Mouse (Mus musculus): ENCODE results near the gene Dop1b. TPM values are rescaled to one million over a fixed set of nuclear protein-coding genes. Genes with fewer than 3 reads are reported as not detected.

Dop1b gene
- polyA plus RNA-seq, 1 experiment from 2014 or later: 43.8 TPM

DNA sequence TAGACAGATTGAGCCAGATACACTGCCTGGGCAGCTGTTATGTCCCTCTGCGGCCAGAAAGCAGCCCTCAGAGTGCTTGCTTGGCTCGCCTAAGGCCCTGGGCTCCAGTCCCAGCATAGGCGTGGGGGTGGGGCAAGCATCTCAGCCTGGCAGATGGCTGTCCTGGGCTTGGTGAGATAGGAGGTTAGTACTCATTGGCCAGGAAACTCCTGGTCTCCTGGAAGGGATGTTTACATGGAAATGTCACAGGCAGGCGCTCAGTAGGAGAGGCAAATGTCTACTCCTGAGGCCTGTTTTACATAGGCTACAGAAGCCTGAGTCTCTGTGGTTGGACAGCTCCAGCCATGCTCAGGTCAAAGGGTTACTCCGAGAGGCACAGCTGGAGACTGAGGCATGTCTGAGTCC lies 5.6 kb downstream of the Dop1b start:
- WGBS: 28% methylated on average over 5 of the region's 5 CpGs
- Histone ChIP-seq H3K27ac (no peak overlapping the region), H3K9me3 (no peaks in the 10 kb centered on the region), H3K36me3 (replicated peaks) (no peaks in the 10 kb centered on the region), H3K4me3 (no peak overlapping the region), H3K27me3 (replicated peaks) (no peaks in the 10 kb centered on the region), H3K4me1 (peaks cover 19% of the 10 kb centered on the region), H3K4me2 (no peak overlapping the region), H3K9ac (no peak overlapping the region)
- 0 out of 2 replicates have a peak, but pooled peaks have one; percentile 29 for ATAC-seq (replicated peaks)

DNA sequence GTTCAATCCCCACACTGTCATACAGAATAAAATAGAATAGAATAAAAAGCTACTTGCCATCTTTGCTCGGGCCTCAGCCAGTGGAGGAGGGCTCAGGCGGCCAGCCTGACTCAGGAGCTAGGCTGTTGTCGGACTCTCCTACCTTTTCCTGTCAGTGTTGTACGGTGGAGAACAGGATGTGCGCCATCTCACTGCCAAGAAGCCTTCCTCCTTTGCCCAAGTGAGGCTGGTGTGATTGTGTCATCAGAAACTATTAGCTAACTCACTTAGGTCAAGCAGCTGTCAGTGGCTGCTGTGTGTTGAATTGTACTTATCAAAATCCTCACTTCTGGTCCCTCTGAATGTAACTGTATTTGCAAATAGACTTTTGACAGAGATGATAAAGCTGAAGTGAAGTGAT lies 10.1 kb downstream of the Dop1b start:
- Histone ChIP-seq H3K4me1 (peaks cover 8% of the 10 kb centered on the region), H3K36me3 (replicated peaks) (no peaks in the 10 kb centered on the region), H3K9ac (no peak overlapping the region), H3K27me3 (replicated peaks) (no peaks in the 10 kb centered on the region), H3K9me3 (no peaks in the 10 kb centered on the region), H3K4me2 (no peak overlapping the region), H3K27ac (no peak overlapping the region), H3K4me3 (no peak overlapping the region)
- ATAC-seq (replicated peaks): no peak
- 82% methylated on average over 5 of the region's 5 CpGs for WGBS

DNA sequence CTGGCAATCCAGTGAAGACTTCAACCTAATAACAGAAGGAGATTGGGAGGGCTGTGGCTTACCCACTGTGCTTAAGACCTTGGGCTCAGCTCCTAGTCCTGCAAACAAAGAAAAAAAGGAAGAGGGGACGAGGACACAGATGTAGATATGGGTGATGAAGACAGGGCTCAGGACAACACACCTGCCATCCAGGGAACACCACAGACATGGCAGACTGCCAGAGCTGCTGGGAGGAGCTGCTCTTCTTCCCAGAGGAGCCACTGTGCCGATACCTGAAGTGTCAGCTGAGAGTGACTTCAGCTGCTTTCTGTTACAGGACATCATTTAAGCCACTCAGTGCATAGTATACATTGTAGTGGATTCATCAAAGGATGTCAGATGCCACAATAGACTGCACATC lies 10.8 kb downstream of the Dop1b start:
- Histone ChIP-seq H3K36me3 (replicated peaks) (no peaks in the 10 kb centered on the region), H3K9me3 (no peaks in the 10 kb centered on the region), H3K4me2 (no peak overlapping the region), H3K4me1 (peaks cover 8% of the 10 kb centered on the region; the same call in 1 of the 2 replicates), H3K4me3 (no peak overlapping the region), H3K27ac (no peak overlapping the region), H3K9ac (no peak overlapping the region), H3K27me3 (replicated peaks) (no peaks in the 10 kb centered on the region)
- no peak for ATAC-seq (replicated peaks)
- 52% methylated on average over 2 of the region's 2 CpGs for WGBS

DNA sequence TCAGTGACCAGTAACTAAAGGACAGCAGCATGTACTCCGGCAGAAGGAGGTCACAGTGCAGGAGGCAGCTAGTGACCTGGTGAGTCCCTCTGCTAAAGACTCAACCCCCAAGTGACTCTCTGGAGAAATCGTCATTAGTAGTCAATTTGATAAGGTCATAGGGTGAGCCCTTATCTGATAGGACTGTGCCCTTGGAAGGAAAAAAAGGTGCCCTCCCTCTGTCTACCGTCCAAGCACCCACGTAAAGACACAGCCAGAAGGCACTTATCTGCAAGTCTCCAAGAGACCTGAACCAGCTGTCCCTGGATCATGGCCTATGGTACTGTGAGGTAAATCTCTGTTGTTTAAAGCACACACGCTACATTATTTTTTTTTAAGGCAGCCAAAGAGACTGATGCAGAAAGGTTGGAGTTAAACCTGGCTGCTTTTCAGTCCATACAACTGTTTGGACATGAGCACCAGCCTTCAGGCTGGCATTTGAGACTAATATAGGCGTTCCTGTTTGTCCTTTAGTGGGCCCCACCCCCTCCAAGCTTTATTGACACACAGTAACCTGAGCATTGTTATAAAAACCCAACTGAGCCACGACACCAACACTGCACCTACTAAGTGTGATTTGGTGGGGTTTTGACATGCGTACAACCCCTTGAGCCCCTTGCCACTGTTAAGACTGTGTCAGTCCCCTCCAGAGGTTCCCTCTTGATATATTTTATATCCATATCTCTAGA lies 13.9 kb downstream of the Dop1b start:
- H3K9me3 ChIP-seq: no peaks in the 10 kb centered on the region
- H3K27ac ChIP-seq: no peak overlapping the region
- no peak overlapping the region for H3K4me3 ChIP-seq
- H3K4me1 ChIP-seq: peaks cover 8% of the 10 kb centered on the region; the same call in 1 of the 2 replicates
- no peak overlapping the region for H3K4me2 ChIP-seq
- no peaks in the 10 kb centered on the region for H3K27me3 ChIP-seq (replicated peaks)
- H3K36me3 ChIP-seq (replicated peaks): no peaks in the 10 kb centered on the region
- no peak for ATAC-seq (replicated peaks)
- 80% methylated on average over 8 of the region's 8 CpGs for WGBS
- no peak overlapping the region for H3K9ac ChIP-seq

DNA sequence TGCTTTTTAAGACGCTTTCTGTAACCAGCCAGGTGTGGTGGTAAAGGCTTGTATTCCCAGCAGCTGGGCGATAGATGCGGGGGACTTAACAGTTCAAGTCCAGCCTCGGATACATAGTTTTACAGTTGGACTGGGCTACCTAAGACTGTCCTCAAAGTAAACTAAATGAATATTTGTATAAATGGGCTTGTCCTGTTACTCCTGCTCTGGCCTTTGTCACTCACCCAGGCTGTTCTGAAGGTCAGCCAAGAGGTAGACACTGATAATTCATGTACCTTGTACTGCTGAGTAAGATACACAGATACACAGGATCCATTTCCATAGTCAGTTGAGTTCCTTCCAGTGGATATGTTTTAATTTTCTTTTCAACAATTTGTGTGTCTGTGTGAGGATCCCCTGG lies 14.5 kb downstream of the Dop1b start:
- Histone ChIP-seq H3K4me3 (no peak overlapping the region), H3K4me1 (peaks cover 8% of the 10 kb centered on the region; the same call in 1 of the 2 replicates), H3K9ac (no peak overlapping the region), H3K9me3 (no peaks in the 10 kb centered on the region), H3K27ac (no peak overlapping the region), H3K4me2 (no peak overlapping the region), H3K27me3 (replicated peaks) (no peaks in the 10 kb centered on the region), H3K36me3 (replicated peaks) (no peaks in the 10 kb centered on the region)
- WGBS: 96% methylated on average over 4 of the region's 4 CpGs
- ATAC-seq (replicated peaks): no peak

DNA sequence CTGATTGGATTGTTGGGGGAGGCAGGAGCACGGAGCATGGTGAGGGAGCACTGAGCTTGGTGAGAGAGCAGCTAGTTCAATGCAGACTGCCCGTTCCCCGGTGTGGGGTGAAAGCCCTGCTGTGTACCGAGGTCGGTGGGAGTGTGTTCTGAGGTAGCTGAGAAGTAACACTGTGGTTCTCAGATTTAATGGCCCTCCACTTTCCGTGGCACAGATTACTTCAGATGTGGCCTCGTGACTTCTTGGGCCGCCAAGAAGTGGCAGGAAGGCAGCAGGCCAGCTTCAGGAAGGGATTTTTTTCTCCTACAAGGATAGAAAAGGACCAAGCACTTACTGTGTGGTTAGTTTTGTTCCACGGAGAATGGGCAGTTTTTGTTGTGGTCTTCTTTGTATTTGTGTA lies 17.0 kb downstream of the Dop1b start:
- Histone ChIP-seq H3K36me3 (replicated peaks) (peaks cover 5% of the 10 kb centered on the region; the same call in 1 of the 2 replicates), H3K27me3 (replicated peaks) (no peaks in the 10 kb centered on the region), H3K4me1 (no peaks in the 10 kb centered on the region), H3K9me3 (no peaks in the 10 kb centered on the region), H3K4me3 (no peak overlapping the region), H3K4me2 (no peak overlapping the region), H3K9ac (no peak overlapping the region), H3K27ac (no peak overlapping the region)
- no peak for ATAC-seq (replicated peaks)
- 75% methylated on average over 9 of the region's 9 CpGs for WGBS

DNA sequence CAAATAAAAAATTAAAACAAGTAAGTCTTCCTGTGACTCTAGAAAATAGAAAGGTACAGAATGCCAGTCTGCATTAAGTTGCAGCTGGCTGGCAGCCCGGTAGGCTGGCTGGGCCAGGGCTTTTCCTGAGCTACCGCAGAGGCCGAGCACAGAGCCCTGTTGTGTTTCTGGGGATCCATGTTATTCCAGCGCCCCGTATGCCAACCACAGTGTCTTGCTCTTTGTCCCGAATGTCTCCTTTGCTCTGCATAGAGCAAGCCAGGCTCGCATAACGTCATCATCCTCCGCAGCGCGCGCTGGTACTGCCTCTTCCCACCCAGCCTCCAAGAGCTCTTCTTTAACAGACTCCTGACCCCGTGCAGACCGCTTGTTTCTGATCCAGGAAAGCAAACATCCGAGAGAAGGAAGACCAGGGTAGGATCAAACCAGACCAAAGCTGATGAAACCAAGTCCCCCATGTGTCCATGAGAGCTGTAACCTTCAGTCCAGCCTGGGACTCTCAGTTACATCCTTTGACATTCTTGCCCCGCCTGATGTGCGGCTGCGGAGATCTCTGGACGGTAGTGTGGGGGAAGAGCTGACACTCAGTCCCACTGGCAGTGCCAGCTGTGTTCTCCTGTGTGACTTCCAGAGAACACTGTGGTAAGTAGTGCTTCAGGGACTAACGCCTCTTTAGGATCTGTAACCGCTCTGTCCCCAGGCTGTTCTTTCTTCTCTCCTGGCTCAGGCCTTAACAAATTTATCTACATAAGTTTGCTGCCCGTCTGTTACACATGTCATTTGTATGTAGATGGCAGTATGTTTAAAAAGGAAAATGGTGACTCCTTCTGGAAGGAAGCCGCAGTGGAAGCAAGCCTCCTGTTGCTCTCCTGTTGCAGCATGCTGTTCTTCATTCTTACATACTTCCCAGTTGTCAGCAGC lies 18.4 kb downstream of the Dop1b start:
- no peak overlapping the region for H3K9ac ChIP-seq
- 82% methylated on average over 23 of the region's 23 CpGs for WGBS
- ATAC-seq (replicated peaks): 0 out of 2 replicates have a peak, but pooled peaks have one; percentile 39
- H3K36me3 ChIP-seq (replicated peaks): peaks cover 13% of the 10 kb centered on the region; the same call in 1 of the 2 replicates
- H3K4me2 ChIP-seq: no peak overlapping the region
- no peaks in the 10 kb centered on the region for H3K27me3 ChIP-seq (replicated peaks)
- no peak overlapping the region for H3K4me3 ChIP-seq
- H3K9me3 ChIP-seq: no peaks in the 10 kb centered on the region
- no peaks in the 10 kb centered on the region for H3K4me1 ChIP-seq
- 0 out of 2 replicates have a peak overlapping the region, but pooled peaks have one; percentile 57 for H3K27ac ChIP-seq

DNA sequence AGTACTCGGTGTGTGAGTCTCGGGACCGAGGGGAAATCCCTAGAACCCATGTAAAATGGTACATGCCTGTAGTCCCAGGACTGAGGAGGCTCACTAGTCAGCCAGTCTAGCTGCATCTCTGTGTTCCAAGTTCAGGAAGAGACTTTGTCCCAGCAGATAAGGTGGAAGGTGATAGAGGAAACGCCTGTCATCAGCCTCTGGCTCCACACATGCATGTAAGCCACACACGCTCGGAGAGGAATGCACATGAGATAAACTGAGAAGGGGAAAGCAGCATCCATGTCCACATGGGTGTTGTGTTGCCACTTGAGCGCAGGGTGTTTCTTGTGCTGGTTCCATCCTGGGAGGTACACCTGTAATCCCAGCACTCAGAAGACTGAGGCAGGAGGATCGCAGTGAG lies 19.6 kb downstream of the Dop1b start:
- H3K27me3 ChIP-seq (replicated peaks): no peaks in the 10 kb centered on the region
- 90% methylated on average over 8 of the region's 8 CpGs for WGBS
- peaks cover 19% of the 10 kb centered on the region; the same call in 1 of the 2 replicates for H3K36me3 ChIP-seq (replicated peaks)
- H3K4me2 ChIP-seq: no peak overlapping the region
- H3K9me3 ChIP-seq: no peaks in the 10 kb centered on the region
- no peak overlapping the region for H3K4me3 ChIP-seq
- no peak for ATAC-seq (replicated peaks)
- no peak overlapping the region for H3K9ac ChIP-seq
- no peaks in the 10 kb centered on the region for H3K4me1 ChIP-seq
- H3K27ac ChIP-seq: no peak overlapping the region

DNA sequence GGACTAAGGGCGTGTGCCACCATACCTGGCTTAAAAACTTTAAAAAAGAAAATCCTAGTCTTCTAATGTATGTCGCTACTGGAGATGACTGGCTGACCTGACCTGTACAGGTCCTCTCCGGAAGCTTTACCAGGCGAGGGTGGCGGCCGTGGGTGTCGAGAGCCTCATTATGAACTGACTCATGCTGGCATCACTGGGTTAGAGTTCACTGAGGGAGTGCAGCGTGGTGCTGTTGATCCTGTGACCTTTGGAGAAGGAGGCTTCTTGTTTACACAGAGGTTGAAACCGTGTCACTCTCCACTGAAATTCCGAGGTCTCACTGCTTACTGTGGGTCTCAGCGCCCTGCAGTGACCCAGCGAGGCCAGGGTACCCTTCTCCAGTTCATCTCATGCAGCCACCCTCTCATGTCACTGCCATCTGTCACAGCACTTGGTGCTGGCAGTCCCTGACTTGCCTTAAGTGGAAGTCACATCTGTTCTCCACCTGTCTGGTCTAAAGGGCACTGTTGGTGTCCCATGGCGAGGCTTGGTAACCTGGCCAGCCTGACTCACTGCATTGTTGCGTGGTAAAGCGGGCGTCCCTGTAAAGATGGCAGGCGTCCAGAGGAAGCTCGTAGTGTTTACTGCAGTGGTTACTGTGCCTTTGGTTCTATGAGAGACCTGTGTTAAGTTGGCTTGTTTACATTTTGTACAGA lies 21.3 kb downstream of the Dop1b start:
- Histone ChIP-seq H3K4me2 (no peak overlapping the region), H3K4me1 (no peaks in the 10 kb centered on the region), H3K36me3 (replicated peaks) (peaks cover 19% of the 10 kb centered on the region; the same call in 1 of the 2 replicates), H3K9ac (no peak overlapping the region), H3K27ac (no peak overlapping the region), H3K27me3 (replicated peaks) (no peaks in the 10 kb centered on the region), H3K9me3 (no peaks in the 10 kb centered on the region), H3K4me3 (no peak overlapping the region)
- 84% methylated on average over 18 of the region's 18 CpGs for WGBS
- ATAC-seq (replicated peaks): no peak

DNA sequence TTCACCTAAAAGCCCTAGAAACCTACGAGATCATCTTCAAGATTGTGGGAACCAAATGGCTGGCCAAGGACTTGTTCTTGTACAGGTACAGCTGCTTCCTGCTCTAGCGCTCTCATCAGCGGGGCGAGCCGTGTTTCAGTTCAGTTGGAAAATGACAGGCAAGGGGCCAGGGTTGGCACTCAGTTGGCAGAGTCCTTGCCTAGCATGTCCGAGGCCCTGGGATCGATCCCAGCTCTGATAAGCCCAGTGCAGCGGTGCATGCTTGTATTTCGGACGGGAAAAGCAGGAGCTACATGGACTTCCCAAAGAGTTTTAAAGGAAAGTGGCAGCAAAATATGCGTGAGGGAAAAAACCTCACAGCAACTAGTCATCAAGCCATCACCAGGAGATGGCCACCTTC lies 27.5 kb downstream of the Dop1b start:
- H3K4me2 ChIP-seq: no peak overlapping the region
- H3K27ac ChIP-seq: no peak overlapping the region
- 94% methylated on average over 11 of the region's 11 CpGs for WGBS
- ATAC-seq (replicated peaks): no peak
- H3K4me3 ChIP-seq: no peak overlapping the region
- no peaks in the 10 kb centered on the region for H3K4me1 ChIP-seq
- no peaks in the 10 kb centered on the region for H3K27me3 ChIP-seq (replicated peaks)
- no peak overlapping the region for H3K9ac ChIP-seq
- H3K36me3 ChIP-seq (replicated peaks): peaks cover 35% of the 10 kb centered on the region; the same call in 1 of the 2 replicates
- no peaks in the 10 kb centered on the region for H3K9me3 ChIP-seq

DNA sequence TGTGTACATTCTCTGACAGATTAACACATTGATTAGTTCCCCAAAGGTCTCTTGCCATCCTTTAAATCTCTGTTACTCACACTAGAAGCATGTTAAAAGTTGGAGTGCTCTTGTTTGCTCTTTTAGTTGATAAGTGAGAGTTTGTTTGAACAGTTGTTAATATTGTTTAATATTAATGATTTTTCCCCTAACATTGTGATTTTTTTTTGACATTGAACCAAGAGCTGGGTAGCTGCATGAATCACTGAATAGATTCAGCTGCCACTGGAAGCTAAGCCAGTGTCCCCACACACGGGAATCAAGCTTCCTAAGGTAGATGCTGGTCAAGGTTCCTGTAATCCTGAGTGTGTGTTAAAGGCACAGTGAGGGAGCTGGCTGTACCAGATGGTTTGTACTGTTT lies 31.2 kb downstream of the Dop1b start:
- H3K36me3 ChIP-seq (replicated peaks): peaks cover 31% of the 10 kb centered on the region
- H3K27me3 ChIP-seq (replicated peaks): no peaks in the 10 kb centered on the region
- no peak overlapping the region for H3K4me2 ChIP-seq
- no peak for ATAC-seq (replicated peaks)
- no peaks in the 10 kb centered on the region for H3K4me1 ChIP-seq
- no peaks in the 10 kb centered on the region for H3K9me3 ChIP-seq
- no peak overlapping the region for H3K9ac ChIP-seq
- no peak overlapping the region for H3K27ac ChIP-seq
- 50% methylated on average over 1 of the region's 1 CpGs for WGBS
- H3K4me3 ChIP-seq: no peak overlapping the region

DNA sequence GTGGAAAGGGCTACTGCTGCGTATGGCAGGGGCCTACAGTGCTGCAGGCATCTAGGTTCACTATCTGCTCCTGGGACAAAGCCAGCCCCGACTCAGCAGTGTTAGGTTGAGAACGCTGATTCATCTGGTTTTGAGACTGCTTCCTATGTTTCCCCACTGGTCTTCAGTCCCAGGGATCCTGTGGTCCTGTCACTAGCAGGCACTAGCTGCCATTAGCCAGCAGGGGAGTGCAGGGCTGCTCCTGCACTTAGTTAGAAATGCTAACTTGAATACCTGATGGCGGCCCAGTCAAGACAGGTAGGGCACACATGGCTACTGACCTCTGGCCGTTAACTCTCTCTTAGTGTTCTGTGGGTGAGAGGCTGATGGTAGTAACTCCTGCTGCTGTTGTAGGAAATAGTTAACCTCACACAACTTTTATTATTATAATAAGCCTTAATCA lies 32.4 kb downstream of the Dop1b start:
- no peaks in the 10 kb centered on the region for H3K27me3 ChIP-seq (replicated peaks)
- no peak overlapping the region for H3K9ac ChIP-seq
- 76% methylated on average over 5 of the region's 5 CpGs for WGBS
- no peak overlapping the region for H3K27ac ChIP-seq
- H3K9me3 ChIP-seq: no peaks in the 10 kb centered on the region
- peaks cover 30% of the 10 kb centered on the region for H3K36me3 ChIP-seq (replicated peaks)
- no peak overlapping the region for H3K4me3 ChIP-seq
- no peaks in the 10 kb centered on the region for H3K4me1 ChIP-seq
- H3K4me2 ChIP-seq: no peak overlapping the region
- no peak for ATAC-seq (replicated peaks)

All from midbrain, embryonic 15.5 days (tissue).